Mouse (Mus musculus): Measurements from ENCODE around the gene Cckbr. TPM values are rescaled to one million over a fixed set of nuclear protein-coding genes. Genes with fewer than 3 reads are reported as not detected.

Gene Cckbr
- polyA plus RNA-seq, 1 experiment from 2014 or later, result not detected

DNA sequence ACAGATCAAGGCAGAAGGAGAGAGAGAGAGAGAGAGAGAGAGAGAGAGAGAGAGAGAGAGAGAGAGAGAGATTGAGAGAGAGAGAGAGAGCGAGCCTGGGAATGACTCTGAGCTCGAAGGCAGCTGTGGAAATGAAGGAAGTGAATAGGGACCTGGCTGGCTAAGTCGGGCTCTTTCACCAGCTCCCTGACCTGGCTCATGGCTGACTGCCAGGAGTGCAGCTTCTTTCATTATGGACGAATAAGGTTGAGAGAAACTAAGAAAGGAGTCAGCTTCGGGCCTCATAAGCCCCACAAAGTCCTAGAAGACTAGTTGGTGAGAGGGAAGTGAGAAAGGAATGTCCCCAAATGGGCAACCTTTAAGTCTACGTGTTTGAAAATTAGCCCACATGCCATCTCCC, 94.7 kb downstream of the Cckbr start:
- no peaks in the 10 kb centered on the region for H3K36me3 ChIP-seq
- no peak for ATAC-seq (ENCODE audit: insufficient number of reproducible peaks, insufficient read depth, low FRiP score, low TSS enrichment, low read depth)
- H3K9ac ChIP-seq (replicated peaks), result no peak overlapping the region
- 0 out of 2 replicates have a peak, but pooled peaks cover 7% of the 10 kb centered on the region for H3K4me1 ChIP-seq (replicated peaks)
- peaks cover 6% of the 10 kb centered on the region; the same call in 1 of the 2 replicates for H3K27me3 ChIP-seq
- no peaks in the 10 kb centered on the region for H3K9me3 ChIP-seq
- H3K4me2 ChIP-seq, result no peak overlapping the region
- H3K27ac ChIP-seq, result no peak overlapping the region
- 5% methylated on average over 6 of the region's 6 CpGs for WGBS
- H3K4me3 ChIP-seq (replicated peaks), result no peak overlapping the region

Other genes starting within 250 kb of the Cckbr start
- not detected in 2 replicates for gene Olfr685, start 239.7 kb upstream of the Cckbr start, polyA plus RNA-seq (2016; fragmentation: Nextera tagmentation; extraction: Ambion mirVana)
- gene Olfr686, start 218.2 kb upstream of the Cckbr start, polyA plus RNA-seq (2016; fragmentation: Nextera tagmentation; extraction: Ambion mirVana), result not detected in 2 replicates
- not detected in 2 replicates for gene Olfr688, start 137.6 kb upstream of the Cckbr start, polyA plus RNA-seq (2016; fragmentation: Nextera tagmentation; extraction: Ambion mirVana)
- not detected in 2 replicates for gene Olfr689, start 114.6 kb upstream of the Cckbr start, polyA plus RNA-seq (2016; fragmentation: Nextera tagmentation; extraction: Ambion mirVana)
- gene Olfr690, start 91.6 kb upstream of the Cckbr start, polyA plus RNA-seq (2016; fragmentation: Nextera tagmentation; extraction: Ambion mirVana), result not detected in 2 replicates
- not detected in 2 replicates for gene Olfr691, start 83.5 kb upstream of the Cckbr start, polyA plus RNA-seq (2016; fragmentation: Nextera tagmentation; extraction: Ambion mirVana)
- gene Olfr692, start 57.5 kb upstream of the Cckbr start, polyA plus RNA-seq (2016; fragmentation: Nextera tagmentation; extraction: Ambion mirVana), result not detected in 2 replicates
- not detected in 2 replicates for gene Gm5901, start 50.7 kb upstream of the Cckbr start, polyA plus RNA-seq (2016; fragmentation: Nextera tagmentation; extraction: Ambion mirVana)
- gene Fam160a2, start 25.7 kb upstream of the Cckbr start, polyA plus RNA-seq (2016; fragmentation: Nextera tagmentation; extraction: Ambion mirVana), result 45.5 and 47.8 TPM in 2 replicates
- not detected in 2 replicates for gene Cnga4, start 21.2 kb upstream of the Cckbr start, polyA plus RNA-seq (2016; fragmentation: Nextera tagmentation; extraction: Ambion mirVana)
- 23.2 and 24.8 TPM in 2 replicates for gene Cavin3, start 56.6 kb downstream of the Cckbr start, polyA plus RNA-seq (2016; fragmentation: Nextera tagmentation; extraction: Ambion mirVana)
- gene Smpd1, start 128.6 kb downstream of the Cckbr start, polyA plus RNA-seq (2016; fragmentation: Nextera tagmentation; extraction: Ambion mirVana), result 29.9 and 31.4 TPM in 2 replicates
- gene Apbb1, start 155.9 kb downstream of the Cckbr start, polyA plus RNA-seq (2016; fragmentation: Nextera tagmentation; extraction: Ambion mirVana), result 62.7 and 66.4 TPM in 2 replicates
- gene Hpx, start 174.4 kb downstream of the Cckbr start, polyA plus RNA-seq (2016; fragmentation: Nextera tagmentation; extraction: Ambion mirVana), result 0.23 and 0.37 TPM in 2 replicates
- gene Trim3, start 207.8 kb downstream of the Cckbr start, polyA plus RNA-seq (2016; fragmentation: Nextera tagmentation; extraction: Ambion mirVana), result 34.4 and 37.4 TPM in 2 replicates
- gene Timm10b, start 214.3 kb downstream of the Cckbr start, polyA plus RNA-seq (2016; fragmentation: Nextera tagmentation; extraction: Ambion mirVana), result 167 and 168 TPM in 2 replicates
- gene Arfip2, start 214.7 kb downstream of the Cckbr start, polyA plus RNA-seq (2016; fragmentation: Nextera tagmentation; extraction: Ambion mirVana), result 72.8 and 77.2 TPM in 2 replicates
- gene Gm45799, start 214.8 kb downstream of the Cckbr start, polyA plus RNA-seq (2016; fragmentation: Nextera tagmentation; extraction: Ambion mirVana), result 9.9 and 13.9 TPM in 2 replicates
- 1.2 and 1.5 TPM in 2 replicates for gene Dnhd1, start 225.1 kb downstream of the Cckbr start, polyA plus RNA-seq (2016; fragmentation: Nextera tagmentation; extraction: Ambion mirVana)

Data from limb, embryonic 12.5 days (tissue).